ENCODE assay signal across 8 mouse cellular contexts in genomic region chr5:96373567-96373985, GRCm38 (mm10). TPM values are rescaled to one million over a fixed set of nuclear protein-coding genes. Genes with fewer than 3 reads are reported as not detected.
DNase-seq lines count a peak whose midpoint lies in the region; ATAC-seq lines count a peak whose summit lies in the region.

TSS of gene Fras1 (plus strand) at chr5:96373955.

- WGBS in embryonic facial prominence, embryonic 13.5 days, result under 1% methylated on average over 16 of the region's 16 CpGs
- WGBS in midbrain, embryonic 10.5 days, result under 1% methylated on average over 16 of the region's 16 CpGs

- peak within 1 kb of the TSS; percentile 71 for H3K4me3 ChIP-seq in embryonic facial prominence, embryonic 13.5 days
- H3K4me3 ChIP-seq in midbrain, embryonic 10.5 days, result peak within 1 kb of the TSS; percentile 70

- peak within 1 kb of the TSS; percentile 75 for H3K9ac ChIP-seq in embryonic facial prominence, embryonic 13.5 days

- peak within 1 kb of the TSS; percentile 74 for H3K27ac ChIP-seq in embryonic facial prominence, embryonic 13.5 days
- H3K27ac ChIP-seq in midbrain, embryonic 10.5 days (replicated peaks), result peak within 1 kb of the TSS; percentile 83

- no peaks in the 10 kb centered on the region for H3K36me3 ChIP-seq in embryonic facial prominence, embryonic 13.5 days
- H3K36me3 ChIP-seq in midbrain, embryonic 10.5 days, result no peaks in the 10 kb centered on the region

- H3K4me1 ChIP-seq in embryonic facial prominence, embryonic 13.5 days, result peaks cover 17% of the 10 kb centered on the region
- peaks cover 32% of the 10 kb centered on the region for H3K4me1 ChIP-seq in midbrain, embryonic 10.5 days

- intact Hi-C loops in heart, postnatal 10 days (cut with DNase I), result loop anchor here (10.0 kb wide), 2 partner anchors 301 to 391 kb away; no protein-coding TSS in a partner anchor

- H3K9me3 ChIP-seq in embryonic facial prominence, embryonic 13.5 days, result no peaks in the 10 kb centered on the region
- H3K9me3 ChIP-seq in midbrain, embryonic 10.5 days (replicated peaks), result no peaks in the 10 kb centered on the region

- peak; percentile 75 for DNase-seq in retina, postnatal 1 day
- no peak for DNase-seq in retina, embryonic 14.5 days (ENCODE audit: low spot score)
- DNase-seq in heart, postnatal 10 days, result peak; percentile 25 to 34
- peak in 1 of 2 experiments; percentile 27 for DNase-seq in left cerebral cortex, adult 8-10 months (ENCODE audit: low spot score in 2 of 2)
- peak; percentile 73 for DNase-seq in midbrain, embryonic 10.5 days (ENCODE audit: low spot score)

- peaks cover 19% of the 10 kb centered on the region for H3K27me3 ChIP-seq in embryonic facial prominence, embryonic 13.5 days
- H3K27me3 ChIP-seq in midbrain, embryonic 10.5 days (ENCODE audit: low read depth, poor library complexity, severe bottlenecking), result peaks cover 37% of the 10 kb centered on the region

- peak; percentile 60 for ATAC-seq in embryonic facial prominence, embryonic 13.5 days (ENCODE audit: insufficient number of reproducible peaks, insufficient read depth, low FRiP score, low TSS enrichment, low read depth)
- ATAC-seq in activated CD4-positive, CD25-positive, alpha-beta regulatory T cell, adult 4 months, result no peak
- ATAC-seq in monocyte, adult 5-6 weeks (replicated peaks; ENCODE audit: insufficient number of reproducible peaks, low FRiP score, low TSS enrichment, poor library complexity, severe bottlenecking), result no peak

- peak within 1 kb of the TSS; percentile 91 for H3K4me2 ChIP-seq in embryonic facial prominence, embryonic 13.5 days

RNA-seq across cellular contexts. Expression of gene Fras1, which starts in this region (rescaled TPM):
- 19.8 and 22.4 TPM in 2 replicates for polyA plus RNA-seq in embryonic facial prominence, embryonic 13.5 days (2015; fragmentation: Nextera tagmentation; extraction: Ambion mirVana)
- total RNA-seq in heart, postnatal 10 days (2021), result 1 to 10 TPM; 6.5 to 6.8 TPM
- 10 to 100 TPM; 19.8 to 24.6 (median 23.4) TPM for total RNA-seq in left cerebral cortex, adult 8-10 months (2022)
- polyA plus RNA-seq in midbrain, embryonic 10.5 days (2016; fragmentation: Nextera tagmentation; extraction: Ambion mirVana), result 5.9 and 6.0 TPM in 2 replicates
- under 1 TPM in 1 of 2 experiments, not detected in 1; 0.22 TPM for polyA plus RNA-seq in activated CD4-positive, CD25-positive, alpha-beta regulatory T cell, adult 4 months (2017; shearing (Covaris generic))
- not detected in 3 replicates for total RNA-seq in monocyte, adult 5-6 weeks (2017)
